Mouse (Mus musculus): ENCODE measurements around the gene Rad23a.

- no peak for TF ChIP-seq POLR2A (IDR thresholded peaks at IDR 0.05; ENCODE audit: extremely low read depth, insufficient read depth, low read length)
- TF ChIP-seq CTCF (IDR thresholded peaks at IDR 0.05; ENCODE audit: low read depth, low read length), result no peak
Observed at GRCm38 (mm10) chr8:84825636-84826035, 14.8 kb downstream of the Rad23a start.
